Mouse (Mus musculus) liver, embryonic 14 days (tissue): Measurements from ENCODE around the gene Hs3st6. TPM values are rescaled to one million over a fixed set of nuclear protein-coding genes. Genes with fewer than 3 reads are reported as not detected.

Source experiments
- polyA plus RNA-seq: library from polyadenylated mRNA; depleted of rRNA; stranded (reverse); fragments of >200 nt; gene quantifications from 2 replicates; pipeline ENCODE4 v1.2.3, GENCODE M21; 2012; rRNA removed

Gene Hs3st6
- not detected in 2 replicates for polyA plus RNA-seq

GRCm38 (mm10) chr17:24752415-24753394 is at the start of gene Hs3st6:
Hs3st6 (plus strand) TSS chr17:24752988.

GRCm38 (mm10) chr17:24706982-24707800 is 45.6 kb upstream of the Hs3st6 start, which contains the start of gene Tbl3:
Tbl3 (minus strand) TSS chr17:24707660.

GRCm38 (mm10) chr17:24717943-24718342 is 34.8 kb upstream of the Hs3st6 start, which contains the start of the genes Rnf151 and Rps2:
Rnf151 (minus strand) TSS chr17:24718063.
Rps2 (plus strand) TSS chr17:24718116.

GRCm38 (mm10) chr17:24724184-24724583 is 28.6 kb upstream of the Hs3st6 start, which contains the start of gene Ndufb10:
Ndufb10 (minus strand) TSS chr17:24724478.

GRCm38 (mm10) chr17:24727618-24728017 is 25.2 kb upstream of the Hs3st6 start, which contains the start of gene Rpl3l:
Rpl3l (plus strand) TSS chr17:24727820.

GRCm38 (mm10) chr17:24736330-24737051 is 16.3 kb upstream of the Hs3st6 start, which contains the start of gene Msrb1:
Msrb1 (plus strand) TSS chr17:24736642.

GRCm38 (mm10) chr17:24803952-24804951 is 51.5 kb downstream of the Hs3st6 start, which contains the start of gene Meiob:
Meiob (plus strand) TSS chr17:24804289.

Other genes starting within 250 kb of the Hs3st6 start
- gene Traf7, start 225.1 kb upstream of the Hs3st6 start, polyA plus RNA-seq = 58.5 and 65.7 TPM in 2 replicates
- gene Rab26, start 218.8 kb upstream of the Hs3st6 start, polyA plus RNA-seq = 0.25 and 0.28 TPM in 2 replicates
- 3.0 and 3.5 TPM in 2 replicates for gene Pkd1, start 203.2 kb upstream of the Hs3st6 start, polyA plus RNA-seq
- 18.2 and 20.5 TPM in 2 replicates for gene Tsc2, start 120.4 kb upstream of the Hs3st6 start, polyA plus RNA-seq
- gene Nthl1, start 120.3 kb upstream of the Hs3st6 start, polyA plus RNA-seq = 6.4 TPM in 2 replicates
- gene Slc9a3r2, start 102.7 kb upstream of the Hs3st6 start, polyA plus RNA-seq = 5.4 and 5.8 TPM in 2 replicates
- 0.18 and 0.27 TPM in 2 replicates for gene Npw, start 94.5 kb upstream of the Hs3st6 start, polyA plus RNA-seq
- gene Zfp598, start 83.3 kb upstream of the Hs3st6 start, polyA plus RNA-seq = 20.9 and 23.8 TPM in 2 replicates
- 0.05 and 0.06 TPM in 2 replicates for gene Syngr3, start 63.0 kb upstream of the Hs3st6 start, polyA plus RNA-seq
- 18.1 and 19.5 TPM in 2 replicates for gene Gfer, start 56.8 kb upstream of the Hs3st6 start, polyA plus RNA-seq
- 0.66 and 0.81 TPM in 2 replicates for gene Noxo1, start 56.8 kb upstream of the Hs3st6 start, polyA plus RNA-seq
- 24.4 and 29.3 TPM in 2 replicates for gene Tbl3, start 45.3 kb upstream of the Hs3st6 start, polyA plus RNA-seq
- gene Rnf151, start 34.9 kb upstream of the Hs3st6 start, polyA plus RNA-seq = 0.32 and 0.33 TPM in 2 replicates
- 2,079 and 2,282 TPM in 2 replicates for gene Rps2, start 34.9 kb upstream of the Hs3st6 start, polyA plus RNA-seq
- 166 and 170 TPM in 2 replicates for gene Ndufb10, start 28.5 kb upstream of the Hs3st6 start, polyA plus RNA-seq
- gene Rpl3l, start 25.2 kb upstream of the Hs3st6 start, polyA plus RNA-seq = not detected in 2 replicates
- 20.9 and 25.8 TPM in 2 replicates for gene Msrb1, start 16.3 kb upstream of the Hs3st6 start, polyA plus RNA-seq
- gene Meiob, start 51.3 kb downstream of the Hs3st6 start, polyA plus RNA-seq = 0.71 and 0.81 TPM in 2 replicates
- gene Hagh, start 87.2 kb downstream of the Hs3st6 start, polyA plus RNA-seq = 56.3 and 67.1 TPM in 2 replicates
- 21.3 and 22.2 TPM in 2 replicates for gene Fahd1, start 97.4 kb downstream of the Hs3st6 start, polyA plus RNA-seq
- gene Igfals, start 113.0 kb downstream of the Hs3st6 start, polyA plus RNA-seq = 3.2 and 3.9 TPM in 2 replicates
- gene Nubp2, start 133.4 kb downstream of the Hs3st6 start, polyA plus RNA-seq = 23.3 and 35.0 TPM in 2 replicates
- gene Spsb3, start 133.7 kb downstream of the Hs3st6 start, polyA plus RNA-seq = 22.9 and 27.5 TPM in 2 replicates
- 7.7 and 8.7 TPM in 2 replicates for gene Eme2, start 142.1 kb downstream of the Hs3st6 start, polyA plus RNA-seq
- 44.0 and 47.7 TPM in 2 replicates for gene Mrps34, start 142.1 kb downstream of the Hs3st6 start, polyA plus RNA-seq
- 47.2 and 54.4 TPM in 2 replicates for gene Nme3, start 143.5 kb downstream of the Hs3st6 start, polyA plus RNA-seq
- gene Mapk8ip3, start 184.0 kb downstream of the Hs3st6 start, polyA plus RNA-seq = 29.7 and 32.2 TPM in 2 replicates
- gene Jpt2, start 207.7 kb downstream of the Hs3st6 start, polyA plus RNA-seq = 23.3 and 28.1 TPM in 2 replicates